In the genomic region with DNA sequence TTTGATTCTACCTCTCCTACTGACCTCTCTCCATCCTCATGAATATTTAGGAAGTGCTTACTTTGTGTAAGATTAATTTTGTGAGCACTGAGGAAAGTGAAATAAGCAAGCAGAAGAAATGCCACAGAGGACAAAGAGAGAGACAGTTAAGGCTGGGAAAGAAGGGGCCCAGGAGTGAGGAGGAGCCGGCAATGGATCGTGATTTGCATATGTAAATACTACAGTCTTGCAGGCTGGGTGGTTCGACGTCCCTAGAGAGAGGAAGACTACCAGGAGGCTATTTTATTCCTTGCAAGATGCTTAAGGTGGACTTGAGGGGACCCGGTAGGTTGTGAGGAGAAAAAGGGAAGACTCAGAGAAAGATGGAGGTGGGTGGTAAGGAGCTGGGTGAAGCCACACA, we compare ENCODE assay signal across 32 mouse cellular contexts. TPM values are rescaled to one million over a fixed set of nuclear protein-coding genes. Genes with fewer than 3 reads are reported as not detected.
A peak's percentile ranks its signal among the peaks of the same experiment; 100 is the strongest.
DNase-seq lines count a peak whose midpoint lies in the region; ATAC-seq and TF ChIP-seq lines count a peak whose summit lies in the region.
"Had no signal": no experiment of that assay in that cellular context is flagged by ENCODE, and none has a peak within 500 bp of the region (broad histone marks: within the 10 kb centered on the region; RNA-seq: fewer than 3 reads in every experiment).

No protein-coding gene starts in this region.

- TF ChIP-seq CTCF in hindbrain, postnatal 0 days (IDR thresholded peaks at IDR 0.05; ENCODE audit: low read depth), result no peak
- no peak for TF ChIP-seq CTCF in midbrain, postnatal 0 days (IDR thresholded peaks at IDR 0.05)
- TF ChIP-seq CTCF in forebrain, postnatal 0 days (IDR thresholded peaks at IDR 0.05; ENCODE audit: low read depth), result no peak

- no peak overlapping the region for H3K9ac ChIP-seq in hindbrain, embryonic 13.5 days
- no peak overlapping the region for H3K9ac ChIP-seq in hindbrain, postnatal 0 days (replicated peaks; ENCODE audit: low read length)
- H3K9ac ChIP-seq in midbrain, embryonic 15.5 days, result no peak overlapping the region
- H3K9ac ChIP-seq in midbrain, postnatal 0 days (replicated peaks; ENCODE audit: low read length, poor library complexity, severe bottlenecking), result no peak overlapping the region
- 0 out of 2 replicates have a peak overlapping the region, but pooled peaks have one; percentile 1 for H3K9ac ChIP-seq in forebrain, postnatal 0 days
- H3K9ac ChIP-seq: embryonic facial prominence, embryonic 13.5 days; intestine, embryonic 15.5 days; liver, embryonic 14.5 days had no signal

- peak overlapping the region; percentile 53; the same call in 1 of the 2 replicates for H3K27ac ChIP-seq in hindbrain, embryonic 13.5 days
- no peak overlapping the region for H3K27ac ChIP-seq in hindbrain, postnatal 0 days
- H3K27ac ChIP-seq in midbrain, embryonic 15.5 days, result 0 out of 2 replicates have a peak overlapping the region, but pooled peaks have one; percentile 42
- H3K27ac ChIP-seq in midbrain, postnatal 0 days (ENCODE audit: low read depth, low read length), result no peak overlapping the region
- H3K27ac ChIP-seq in forebrain, postnatal 0 days (ENCODE audit: low read depth, low read length), result peak overlapping the region; percentile 45; the same call in 1 of the 2 replicates
- H3K27ac ChIP-seq: embryonic facial prominence, embryonic 13.5 days; intestine, embryonic 15.5 days; liver, embryonic 14.5 days; macrophage; stomach, postnatal 0 days had no signal

- WGBS in hindbrain, embryonic 13.5 days, result 13% methylated on average over 5 of the region's 5 CpGs
- 21% methylated on average over 5 of the region's 5 CpGs for WGBS in hindbrain, postnatal 0 days
- 27% methylated on average over 5 of the region's 5 CpGs for WGBS in midbrain, embryonic 15.5 days
- WGBS in midbrain, postnatal 0 days, result 24% methylated on average over 5 of the region's 5 CpGs
- WGBS in forebrain, postnatal 0 days, result 31% methylated on average over 5 of the region's 5 CpGs

- 0 out of 2 replicates have a peak, but pooled peaks cover 3% of the 10 kb centered on the region for H3K36me3 ChIP-seq in hindbrain, embryonic 13.5 days
- H3K36me3 ChIP-seq in hindbrain, postnatal 0 days (ENCODE audit: insufficient read depth, low read length), result 0 out of 2 replicates have a peak, but pooled peaks cover 6% of the 10 kb centered on the region
- no peaks in the 10 kb centered on the region; the same call in 1 of the 2 replicates for H3K36me3 ChIP-seq in midbrain, embryonic 15.5 days (replicated peaks)
- no peaks in the 10 kb centered on the region for H3K36me3 ChIP-seq in midbrain, postnatal 0 days (ENCODE audit: insufficient read depth, low read length)
- no peaks in the 10 kb centered on the region; the same call in 1 of the 2 replicates for H3K36me3 ChIP-seq in forebrain, postnatal 0 days (ENCODE audit: insufficient read depth)
- H3K36me3 ChIP-seq: embryonic facial prominence, embryonic 13.5 days; intestine, embryonic 15.5 days had no signal

- ATAC-seq in hindbrain, embryonic 13.5 days (ENCODE audit: low FRiP score), result no peak
- ATAC-seq in hindbrain, postnatal 0 days, result no peak
- no peak for ATAC-seq in midbrain, embryonic 15.5 days (replicated peaks)
- no peak for ATAC-seq in midbrain, postnatal 0 days (ENCODE audit: low FRiP score)
- ATAC-seq in forebrain, postnatal 0 days, result no peak
- ATAC-seq: CD4-positive, CD25-positive, alpha-beta regulatory T cell, adult 4 months; hindbrain, embryonic 16.5 days; intestine, embryonic 15.5 days; Patski had no signal

- H3K27me3 ChIP-seq in hindbrain, embryonic 13.5 days, result 0 out of 2 replicates have a peak, but pooled peaks cover 2% of the 10 kb centered on the region
- H3K27me3 ChIP-seq in hindbrain, postnatal 0 days (ENCODE audit: insufficient read depth, low read length), result no peaks in the 10 kb centered on the region
- no peaks in the 10 kb centered on the region for H3K27me3 ChIP-seq in midbrain, embryonic 15.5 days (replicated peaks)
- H3K27me3 ChIP-seq in midbrain, postnatal 0 days (ENCODE audit: insufficient read depth, low read length), result no peaks in the 10 kb centered on the region
- no peaks in the 10 kb centered on the region for H3K27me3 ChIP-seq in forebrain, postnatal 0 days (ENCODE audit: insufficient read depth, low read length)
- H3K27me3 ChIP-seq: intestine, embryonic 15.5 days; Patski had no signal

- no peak overlapping the region for H3K4me2 ChIP-seq in hindbrain, embryonic 13.5 days
- no peak overlapping the region for H3K4me2 ChIP-seq in hindbrain, postnatal 0 days (ENCODE audit: low read depth, low read length)
- no peak overlapping the region for H3K4me2 ChIP-seq in midbrain, embryonic 15.5 days
- no peak overlapping the region for H3K4me2 ChIP-seq in midbrain, postnatal 0 days (ENCODE audit: low read depth, low read length, poor library complexity, severe bottlenecking)
- no peak overlapping the region for H3K4me2 ChIP-seq in forebrain, postnatal 0 days (ENCODE audit: low read depth)
- H3K4me2 ChIP-seq: embryonic facial prominence, embryonic 13.5 days; intestine, embryonic 15.5 days had no signal

- DNase-seq in hindbrain, postnatal 0 days (ENCODE audit: low spot score), result no peak
- no peak for DNase-seq in midbrain, postnatal 0 days (ENCODE audit: low spot score)
- DNase-seq in ES-CJ7 (ENCODE audit: low read depth, low spot score), result peak; percentile 63
- no peak for DNase-seq in forebrain, postnatal 0 days
- DNase-seq in kidney, postnatal 25 days, result no peak
- DNase-seq: adrenal gland, postnatal 14 days; cerebellum, adult 11 months; cerebellum, adult 9-11 months; gastrocnemius, postnatal 10 days; kidney, adult 2 months; kidney, postnatal 4 days; liver; lung, adult 2 months; lung, postnatal 10 days; right cerebral cortex, adult 18-20 months; right cerebral cortex, postnatal 4 days; thymus, adult 18-20 months; thymus, postnatal 25 days had no signal

- H3K4me3 ChIP-seq in hindbrain, embryonic 13.5 days, result no peak overlapping the region
- H3K4me3 ChIP-seq in hindbrain, postnatal 0 days (ENCODE audit: low read length), result no peak overlapping the region
- no peak overlapping the region for H3K4me3 ChIP-seq in midbrain, embryonic 15.5 days
- H3K4me3 ChIP-seq in midbrain, postnatal 0 days (ENCODE audit: low read depth, low read length), result no peak overlapping the region
- H3K4me3 ChIP-seq in forebrain, postnatal 0 days (ENCODE audit: low read depth, low read length), result no peak overlapping the region
- H3K4me3 ChIP-seq: embryonic facial prominence, embryonic 13.5 days; intestine, embryonic 15.5 days had no signal

- peaks cover 79% of the 10 kb centered on the region for H3K4me1 ChIP-seq in hindbrain, embryonic 13.5 days (replicated peaks)
- H3K4me1 ChIP-seq in hindbrain, postnatal 0 days (ENCODE audit: insufficient read depth, low read length), result peaks cover 20% of the 10 kb centered on the region
- peaks cover 64% of the 10 kb centered on the region for H3K4me1 ChIP-seq in midbrain, embryonic 15.5 days
- peaks cover 14% of the 10 kb centered on the region; the same call in 1 of the 2 replicates for H3K4me1 ChIP-seq in midbrain, postnatal 0 days (ENCODE audit: insufficient read depth, low read length)
- peaks cover 21% of the 10 kb centered on the region for H3K4me1 ChIP-seq in forebrain, postnatal 0 days (ENCODE audit: insufficient read depth)

- H3K9me3 ChIP-seq in hindbrain, embryonic 13.5 days, result no peaks in the 10 kb centered on the region
- H3K9me3 ChIP-seq in hindbrain, postnatal 0 days (ENCODE audit: low read length), result no peaks in the 10 kb centered on the region
- no peaks in the 10 kb centered on the region for H3K9me3 ChIP-seq in midbrain, embryonic 15.5 days
- H3K9me3 ChIP-seq in midbrain, postnatal 0 days (ENCODE audit: low read length), result no peaks in the 10 kb centered on the region
- no peaks in the 10 kb centered on the region for H3K9me3 ChIP-seq in forebrain, postnatal 0 days (ENCODE audit: low read length)
- H3K9me3 ChIP-seq: embryonic facial prominence, embryonic 13.5 days; intestine, embryonic 15.5 days had no signal

RNA-seq across cellular contexts. Expression of a gene that starts 11.0 kb away (rescaled TPM):
- 29.4 and 31.9 TPM in 2 replicates for polyA plus RNA-seq in hindbrain, embryonic 13.5 days (2015; fragmentation: Nextera tagmentation; extraction: Ambion mirVana)
- 10.7 and 10.9 TPM in 2 replicates for total RNA-seq in hindbrain, postnatal 0 days (2014; rRNA removed)
- polyA plus RNA-seq in hindbrain, postnatal 0 days (2015; fragmentation: Nextera tagmentation; extraction: Ambion mirVana), result 8.1 and 8.4 TPM in 2 replicates
- 33.7 and 37.5 TPM in 2 replicates for polyA plus RNA-seq in midbrain, embryonic 15.5 days (2015; fragmentation: Nextera tagmentation; extraction: Ambion mirVana)
- total RNA-seq in midbrain, postnatal 0 days (2014; rRNA removed), result 16.4 and 18.6 TPM in 2 replicates
- 11.2 and 14.2 TPM in 2 replicates for polyA plus RNA-seq in midbrain, postnatal 0 days (2015; fragmentation: Nextera tagmentation; extraction: Ambion mirVana)
- 8.9 and 11.1 TPM in 2 replicates for total RNA-seq in forebrain, postnatal 0 days (2014; rRNA removed)
- polyA plus RNA-seq in forebrain, postnatal 0 days (2015; fragmentation: Nextera tagmentation; extraction: Ambion mirVana), result 2.7 and 7.5 TPM in 2 replicates

RNA-seq across cellular contexts. Expression of a gene that starts 13.5 kb away (rescaled TPM):
- polyA plus RNA-seq in hindbrain, embryonic 13.5 days (2015; fragmentation: Nextera tagmentation; extraction: Ambion mirVana), result 29.8 and 30.7 TPM in 2 replicates
- total RNA-seq in hindbrain, postnatal 0 days (2014; rRNA removed), result 37.7 and 44.1 TPM in 2 replicates
- 31.8 and 32.8 TPM in 2 replicates for polyA plus RNA-seq in hindbrain, postnatal 0 days (2015; fragmentation: Nextera tagmentation; extraction: Ambion mirVana)
- 38.8 and 39.5 TPM in 2 replicates for polyA plus RNA-seq in midbrain, embryonic 15.5 days (2015; fragmentation: Nextera tagmentation; extraction: Ambion mirVana)
- total RNA-seq in midbrain, postnatal 0 days (2014; rRNA removed), result 38.0 and 42.1 TPM in 2 replicates
- polyA plus RNA-seq in midbrain, postnatal 0 days (2015; fragmentation: Nextera tagmentation; extraction: Ambion mirVana), result 32.5 and 35.2 TPM in 2 replicates
- total RNA-seq in forebrain, postnatal 0 days (2014; rRNA removed), result 49.0 and 55.2 TPM in 2 replicates
- polyA plus RNA-seq in forebrain, postnatal 0 days (2015; fragmentation: Nextera tagmentation; extraction: Ambion mirVana), result 47.2 and 48.0 TPM in 2 replicates

RNA-seq across cellular contexts. Expression of a gene that starts 25.3 kb away (rescaled TPM):
- polyA plus RNA-seq in hindbrain, embryonic 13.5 days (2015; fragmentation: Nextera tagmentation; extraction: Ambion mirVana), result 6.5 and 6.6 TPM in 2 replicates
- 5.7 and 6.5 TPM in 2 replicates for total RNA-seq in hindbrain, postnatal 0 days (2014; rRNA removed)
- 5.9 and 6.1 TPM in 2 replicates for polyA plus RNA-seq in hindbrain, postnatal 0 days (2015; fragmentation: Nextera tagmentation; extraction: Ambion mirVana)
- polyA plus RNA-seq in midbrain, embryonic 15.5 days (2015; fragmentation: Nextera tagmentation; extraction: Ambion mirVana), result 7.5 and 9.2 TPM in 2 replicates
- 8.2 and 11.6 TPM in 2 replicates for total RNA-seq in midbrain, postnatal 0 days (2014; rRNA removed)
- polyA plus RNA-seq in midbrain, postnatal 0 days (2015; fragmentation: Nextera tagmentation; extraction: Ambion mirVana), result 6.6 and 8.9 TPM in 2 replicates
- 11.3 and 12.8 TPM in 2 replicates for total RNA-seq in forebrain, postnatal 0 days (2014; rRNA removed)
- polyA plus RNA-seq in forebrain, postnatal 0 days (2015; fragmentation: Nextera tagmentation; extraction: Ambion mirVana), result 4.2 and 5.5 TPM in 2 replicates

RNA-seq across cellular contexts. Expression of a gene that starts 35.6 kb away (rescaled TPM):
- 22.2 and 22.6 TPM in 2 replicates for polyA plus RNA-seq in hindbrain, embryonic 13.5 days (2015; fragmentation: Nextera tagmentation; extraction: Ambion mirVana)
- 124 and 126 TPM in 2 replicates for total RNA-seq in hindbrain, postnatal 0 days (2014; rRNA removed)
- 28.3 and 29.4 TPM in 2 replicates for polyA plus RNA-seq in hindbrain, postnatal 0 days (2015; fragmentation: Nextera tagmentation; extraction: Ambion mirVana)
- polyA plus RNA-seq in midbrain, embryonic 15.5 days (2015; fragmentation: Nextera tagmentation; extraction: Ambion mirVana), result 39.7 and 42.5 TPM in 2 replicates
- 158 and 182 TPM in 2 replicates for total RNA-seq in midbrain, postnatal 0 days (2014; rRNA removed)
- 41.7 and 45.1 TPM in 2 replicates for polyA plus RNA-seq in midbrain, postnatal 0 days (2015; fragmentation: Nextera tagmentation; extraction: Ambion mirVana)
- total RNA-seq in forebrain, postnatal 0 days (2014; rRNA removed), result 156 and 160 TPM in 2 replicates
- polyA plus RNA-seq in forebrain, postnatal 0 days (2015; fragmentation: Nextera tagmentation; extraction: Ambion mirVana), result 47.4 and 55.3 TPM in 2 replicates
- total RNA-seq: common myeloid progenitor, adult 5-6 weeks; heart, postnatal 25 days; MEL; monocyte, adult 5-6 weeks had no signal
- polyA plus RNA-seq: CD4-positive, CD25-positive, alpha-beta regulatory T cell, adult 4 months; macrophage had no signal

Comparison
In these comparisons a context has a peak if more than half of its experiments do, and no peak if none do; other contexts are left out.
1. H3K27ac ChIP-seq: peak in hindbrain, embryonic 13.5 days (single experiment), midbrain, embryonic 15.5 days (single experiment) and forebrain, postnatal 0 days (single experiment); none in hindbrain, postnatal 0 days (single experiment) and midbrain, postnatal 0 days (single experiment).